Mouse (Mus musculus) CD4-positive, CD25-positive, alpha-beta regulatory T cell, adult 9 weeks (primary cell): ENCODE results near the gene Slc38a11. TPM values are rescaled to one million over a fixed set of nuclear protein-coding genes. Genes with fewer than 3 reads are reported as not detected.

Experiments used
- polyA plus RNA-seq: library from polyadenylated mRNA; unstranded; fragments of 100-300 nt; shearing (Covaris generic); gene quantifications from one replicate; pipeline ENCODE4 v1.2.1, GENCODE M21; 2017

Slc38a11 gene
- 0.27 TPM for polyA plus RNA-seq

GRCm38 (mm10) chr2:65363828-65364497 lies at the start of gene Slc38a11:
Gene Slc38a11, minus strand, starts transcription at chr2:65364034.

Other genes with a start within 250 kb of the Slc38a11 start
- gene Cobll1, start 124.6 kb downstream of the Slc38a11 start, polyA plus RNA-seq, result 2.1 TPM
- gene Scn3a, start 203.6 kb upstream of the Slc38a11 start, polyA plus RNA-seq, result not detected